Comparison of ENCODE assay signal across 18 mouse cellular contexts in the genomic region with DNA sequence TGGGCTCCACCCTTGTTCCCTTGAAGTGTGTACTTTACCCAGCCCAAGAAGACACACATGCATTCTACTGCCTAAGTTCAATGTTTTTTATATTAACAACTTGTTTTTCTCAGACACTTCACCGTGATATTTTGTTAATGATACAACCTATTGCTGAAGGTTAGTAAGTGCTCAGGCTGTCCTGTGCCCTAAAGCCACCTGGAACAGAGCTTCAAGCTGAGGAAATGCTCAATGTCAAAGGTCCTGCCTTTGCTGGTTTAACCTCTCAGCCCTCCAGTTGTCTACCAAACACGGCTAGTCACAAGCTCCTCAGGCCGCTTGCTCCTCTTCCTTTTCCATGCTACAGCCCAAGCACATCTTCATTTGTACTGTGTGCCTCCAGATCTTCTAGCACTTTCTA.
DNase-seq lines count a peak whose midpoint lies in the region; ATAC-seq and TF ChIP-seq lines count a peak whose summit lies in the region.
"Had no signal": no experiment of that assay in that cellular context is flagged by ENCODE, and none has a peak within 500 bp of the region (broad histone marks: within the 10 kb centered on the region; RNA-seq: fewer than 3 reads in every experiment).

No protein-coding gene starts in this region.

- DNase-seq in heart, embryonic 10.5 days (ENCODE audit: low spot score) = peak; percentile 27
- no peak for DNase-seq in heart, postnatal 14 days
- peak; percentile 84 for DNase-seq in kidney, adult 2 months
- DNase-seq in kidney, postnatal 25 days = peak; percentile 32 to 76
- DNase-seq in lung, postnatal 10 days = no peak
- no peak for DNase-seq in thymus, postnatal 25 days
- DNase-seq in adrenal gland, adult 2 months = no peak
- DNase-seq: adrenal gland, postnatal 25 days; cerebellum, adult 2 months; cerebellum, postnatal 25 days; gastrocnemius, postnatal 36 days; heart, adult 18-20 months; heart, postnatal 36 days had no signal

- TF ChIP-seq POLR2A in kidney, adult 2 months (IDR thresholded peaks at IDR 0.05; ENCODE audit: low read depth, low read length) = no peak

- H3K27me3 ChIP-seq in heart, embryonic 10.5 days (ENCODE audit: insufficient read depth, poor library complexity, severe bottlenecking) = no peaks in the 10 kb centered on the region
- no peaks in the 10 kb centered on the region for H3K27me3 ChIP-seq in kidney, adult 2 months (replicated peaks; ENCODE audit: control insufficient read depth, insufficient read depth, low read length)
- no peaks in the 10 kb centered on the region for H3K27me3 ChIP-seq in kidney, embryonic 16.5 days (ENCODE audit: insufficient read depth, low read length)
- H3K27me3 ChIP-seq: embryonic facial prominence, embryonic 12.5 days; forebrain, embryonic 15.5 days; heart, embryonic 12.5 days; hindbrain, embryonic 15.5 days had no signal

- peak; percentile 36; the same call in 1 of the 2 replicates for ATAC-seq in kidney, embryonic 16.5 days (ENCODE audit: low FRiP score, low TSS enrichment)
- ATAC-seq: forebrain, embryonic 15.5 days had no signal

- peaks cover 25% of the 10 kb centered on the region for H3K36me3 ChIP-seq in heart, embryonic 10.5 days
- no peaks in the 10 kb centered on the region; the same call in 1 of the 2 replicates for H3K36me3 ChIP-seq in kidney, adult 2 months (ENCODE audit: control insufficient read depth, insufficient read depth, low read length)
- H3K36me3 ChIP-seq in kidney, embryonic 16.5 days (ENCODE audit: insufficient read depth, low read length) = peaks cover 11% of the 10 kb centered on the region
- H3K36me3 ChIP-seq: forebrain, embryonic 15.5 days; hindbrain, embryonic 15.5 days had no signal

- H3K27ac ChIP-seq in heart, embryonic 10.5 days = no peak overlapping the region
- H3K27ac ChIP-seq in kidney, adult 2 months (ENCODE audit: insufficient read depth, low read depth, low read length) = peak overlapping the region; percentile 68
- H3K27ac ChIP-seq in kidney, embryonic 16.5 days (ENCODE audit: low read length) = peak overlapping the region; percentile 68
- H3K27ac ChIP-seq: embryonic facial prominence, embryonic 12.5 days; forebrain, embryonic 15.5 days; hindbrain, embryonic 15.5 days had no signal

- WGBS in heart, embryonic 10.5 days = 84% methylated on average over 3 of the region's 3 CpGs
- WGBS in kidney, adult 2 months = 39% methylated on average over 3 of the region's 3 CpGs
- 58% methylated on average over 3 of the region's 3 CpGs for WGBS in kidney, embryonic 16.5 days

- TF ChIP-seq CTCF in kidney, adult 2 months (conservative IDR thresholded peaks at IDR 0.05; ENCODE audit: insufficient read depth, insufficient read length, low read depth, low read length) = no peak

- no peaks in the 10 kb centered on the region for H3K9me3 ChIP-seq in heart, embryonic 10.5 days
- H3K9me3 ChIP-seq in kidney, embryonic 16.5 days (ENCODE audit: low read length) = no peaks in the 10 kb centered on the region
- H3K9me3 ChIP-seq: embryonic facial prominence, embryonic 12.5 days; forebrain, embryonic 15.5 days; heart, embryonic 12.5 days; hindbrain, embryonic 15.5 days had no signal

- no peak overlapping the region for H3K9ac ChIP-seq in kidney, embryonic 16.5 days (replicated peaks; ENCODE audit: low read length)
- H3K9ac ChIP-seq: embryonic facial prominence, embryonic 12.5 days; forebrain, embryonic 15.5 days; heart, embryonic 12.5 days; hindbrain, embryonic 15.5 days had no signal

- no peak overlapping the region for H3K4me3 ChIP-seq in heart, embryonic 10.5 days
- H3K4me3 ChIP-seq in kidney, adult 2 months (ENCODE audit: insufficient read depth, low read depth, low read length) = no peak overlapping the region
- no peak overlapping the region for H3K4me3 ChIP-seq in kidney, embryonic 16.5 days (ENCODE audit: low read length)
- H3K4me3 ChIP-seq: embryonic facial prominence, embryonic 12.5 days; forebrain, embryonic 15.5 days; heart, embryonic 12.5 days; hindbrain, embryonic 15.5 days had no signal

- no peaks in the 10 kb centered on the region for H3K4me1 ChIP-seq in heart, embryonic 10.5 days
- peaks cover 18% of the 10 kb centered on the region for H3K4me1 ChIP-seq in kidney, adult 2 months (ENCODE audit: control insufficient read depth, insufficient read depth, low read length)
- peaks cover 26% of the 10 kb centered on the region for H3K4me1 ChIP-seq in kidney, embryonic 16.5 days (ENCODE audit: insufficient read depth, low read length)
- H3K4me1 ChIP-seq: embryonic facial prominence, embryonic 12.5 days; forebrain, embryonic 15.5 days; heart, embryonic 12.5 days; hindbrain, embryonic 15.5 days had no signal

- intact Hi-C loops in heart, postnatal 14 days (cut with DNase I) = no loop called here

- H3K4me2 ChIP-seq in kidney, embryonic 16.5 days (replicated peaks; ENCODE audit: low read depth, low read length) = no peak overlapping the region
- H3K4me2 ChIP-seq: embryonic facial prominence, embryonic 12.5 days; forebrain, embryonic 15.5 days; heart, embryonic 12.5 days; hindbrain, embryonic 15.5 days had no signal

Comparison
In these comparisons a context has a peak if more than half of its experiments do, and no peak if none do; other contexts are left out.
1. DNase-seq: peak in heart, embryonic 10.5 days (single experiment), kidney, adult 2 months (single experiment) and kidney, postnatal 25 days (2 of 2); none in heart, postnatal 14 days (0 of 2), lung, postnatal 10 days (single experiment), thymus, postnatal 25 days (single experiment) and adrenal gland, adult 2 months (single experiment).